Mouse (Mus musculus): Measurements from ENCODE around the gene Fam160a2. TPM values are rescaled to one million over a fixed set of nuclear protein-coding genes. Genes with fewer than 3 reads are reported as not detected.

The Fam160a2 gene
- polyA plus RNA-seq, 1 experiment: 16.4 TPM

GRCm38 (mm10) chr7:105342752-105343151 lies 57.1 kb downstream of the Fam160a2 start:
- Histone ChIP-seq H3K4me3 (no peak overlapping the region), H3K27me3 (ENCODE audit: control insufficient read depth, insufficient read depth, insufficient read length) (no peaks in the 10 kb centered on the region), H3K36me3 (ENCODE audit: control insufficient read depth, insufficient read depth) (no peaks in the 10 kb centered on the region), H3K4me2 (ENCODE audit: low read depth) (no peak overlapping the region), H3K79me2 (ENCODE audit: control insufficient read depth, insufficient read depth) (no peaks in the 10 kb centered on the region), H3ac (ENCODE audit: control insufficient read depth, insufficient read length) (no peak overlapping the region)
- TF ChIP-seq TCF3 (IDR thresholded peaks at IDR 0.05; ENCODE audit: insufficient read length, low read depth) (no peak), USF1 (IDR thresholded peaks at IDR 0.05; ENCODE audit: low read depth) (no peak), MAX (IDR thresholded peaks at IDR 0.05; ENCODE audit: low read depth) (no peak), MYOD1 (IDR thresholded peaks at IDR 0.05; ENCODE audit: control insufficient read depth in 1 of 3, insufficient read length in 2 of 3, low read depth in 2 of 3) (no peak)

DNA sequence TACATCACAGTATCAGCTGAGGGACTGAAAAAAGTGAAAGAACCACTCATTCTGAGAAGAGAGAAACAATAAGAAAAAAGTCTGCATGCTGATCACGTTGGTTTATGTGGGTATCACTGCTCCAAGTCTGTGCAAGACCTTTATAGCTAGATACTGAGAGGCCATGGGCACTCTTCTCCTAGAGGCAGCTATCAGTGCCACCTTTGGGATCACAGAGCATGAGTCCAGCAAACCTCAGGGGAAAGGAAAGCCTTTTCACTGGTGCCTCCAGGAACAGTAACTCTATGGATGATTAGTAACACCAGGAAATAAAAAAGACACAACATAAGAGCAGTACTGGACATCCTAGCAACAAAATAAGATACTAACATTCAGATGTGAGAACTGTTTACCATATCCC lies 57.7 kb downstream of the Fam160a2 start, which contains the start of gene Olfr691:
TSS of gene Olfr691 (minus strand) at position 101 of the 400 bp plus-strand sequence.
- H3ac ChIP-seq (ENCODE audit: control insufficient read depth, insufficient read length): no peak within 1 kb of the TSS
- H3K36me3 ChIP-seq (ENCODE audit: control insufficient read depth, insufficient read depth): no peaks in the 10 kb centered on the region
- no peak within 1 kb of the TSS for H3K4me2 ChIP-seq (ENCODE audit: low read depth)
- no peaks in the 10 kb centered on the region for H3K79me2 ChIP-seq (ENCODE audit: control insufficient read depth, insufficient read depth)
- no peak for TF ChIP-seq CEBPB (IDR thresholded peaks at IDR 0.05; ENCODE audit: insufficient read depth, poor library complexity, severe bottlenecking)
- TF ChIP-seq MYOD1 (IDR thresholded peaks at IDR 0.05; ENCODE audit: control insufficient read depth in 1 of 3, insufficient read length in 2 of 3, low read depth in 2 of 3): no peak
- no peak for TF ChIP-seq USF1 (IDR thresholded peaks at IDR 0.05; ENCODE audit: low read depth)
- no peak for TF ChIP-seq MAX (IDR thresholded peaks at IDR 0.05; ENCODE audit: low read depth)
- no peak for TF ChIP-seq TCF3 (IDR thresholded peaks at IDR 0.05; ENCODE audit: insufficient read length, low read depth)
- no peak for TF ChIP-seq POLR2A (IDR thresholded peaks at IDR 0.05; ENCODE audit: insufficient read length, low read depth)
- TF ChIP-seq SRF (IDR thresholded peaks at IDR 0.05; ENCODE audit: control insufficient read depth, insufficient read length, low read depth): no peak
- TF ChIP-seq MYOG (IDR thresholded peaks at IDR 0.05; ENCODE audit: control insufficient read depth in 1 of 3, insufficient read depth in 1 of 3, insufficient read length in 2 of 3, low read depth in 2 of 3): no peak
- no peak for TF ChIP-seq POLR2AphosphoS2 (IDR thresholded peaks at IDR 0.05; ENCODE audit: insufficient read length, low read depth)
- no peak for TF ChIP-seq E2F4 (IDR thresholded peaks at IDR 0.05; ENCODE audit: insufficient read depth)
- no peak for TF ChIP-seq TCF12 (IDR thresholded peaks at IDR 0.05; ENCODE audit: insufficient read depth, poor library complexity, severe bottlenecking)
- TF ChIP-seq REST (IDR thresholded peaks at IDR 0.05; ENCODE audit: insufficient read depth, insufficient read length): no peak
- H3K27me3 ChIP-seq (ENCODE audit: control insufficient read depth, insufficient read depth, insufficient read length): no peaks in the 10 kb centered on the region
- H3K4me3 ChIP-seq: no peak within 1 kb of the TSS

DNA sequence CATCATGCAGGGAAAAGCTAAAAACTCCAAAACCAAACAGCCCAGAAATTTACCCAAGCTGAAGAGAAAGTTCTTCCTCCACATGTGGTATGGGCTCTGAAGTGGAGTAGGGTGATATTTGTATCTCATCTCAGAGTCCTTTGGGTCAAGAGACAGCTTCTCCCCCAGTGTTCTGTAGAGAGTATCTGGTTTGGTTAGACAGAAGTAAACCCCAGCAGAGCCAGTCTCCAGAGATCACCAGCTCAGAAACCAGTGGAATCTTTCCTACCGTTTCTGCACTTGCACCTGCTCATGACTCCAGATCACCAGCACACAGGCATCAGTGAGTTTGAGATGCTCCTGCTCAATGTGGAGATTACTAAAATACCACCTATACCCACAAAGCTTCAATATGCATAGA lies 65.8 kb downstream of the Fam160a2 start, which contains the start of gene Olfr690:
TSS of gene Olfr690 (minus strand) at position 101 of the 400 bp plus-strand sequence.
- Histone ChIP-seq H3K79me2 (ENCODE audit: control insufficient read depth, insufficient read depth) (no peaks in the 10 kb centered on the region), H3K36me3 (ENCODE audit: control insufficient read depth, insufficient read depth) (no peaks in the 10 kb centered on the region), H3K27me3 (ENCODE audit: control insufficient read depth, insufficient read depth, insufficient read length) (no peaks in the 10 kb centered on the region), H3ac (ENCODE audit: control insufficient read depth, insufficient read length) (no peak within 1 kb of the TSS), H3K4me2 (ENCODE audit: low read depth) (no peak within 1 kb of the TSS), H3K4me3 (no peak within 1 kb of the TSS)
- TF ChIP-seq REST (IDR thresholded peaks at IDR 0.05; ENCODE audit: insufficient read depth, insufficient read length) (no peak), MYOG (IDR thresholded peaks at IDR 0.05; ENCODE audit: control insufficient read depth in 1 of 3, insufficient read depth in 1 of 3, insufficient read length in 2 of 3, low read depth in 2 of 3) (no peak), TCF3 (IDR thresholded peaks at IDR 0.05; ENCODE audit: insufficient read length, low read depth) (no peak), USF1 (IDR thresholded peaks at IDR 0.05; ENCODE audit: low read depth) (no peak)

GRCm38 (mm10) chr7:105325302-105325701 lies 74.6 kb downstream of the Fam160a2 start:
- no peak overlapping the region for H3K4me3 ChIP-seq
- H3K27me3 ChIP-seq (ENCODE audit: control insufficient read depth, insufficient read depth, insufficient read length): no peaks in the 10 kb centered on the region
- H3ac ChIP-seq (ENCODE audit: control insufficient read depth, insufficient read length): no peak overlapping the region
- H3K36me3 ChIP-seq (ENCODE audit: control insufficient read depth, insufficient read depth): no peaks in the 10 kb centered on the region
- TF ChIP-seq POLR2AphosphoS2 (IDR thresholded peaks at IDR 0.05; ENCODE audit: insufficient read length, low read depth) (no peak), CEBPB (IDR thresholded peaks at IDR 0.05; ENCODE audit: insufficient read depth, poor library complexity, severe bottlenecking) (no peak), TCF12 (IDR thresholded peaks at IDR 0.05; ENCODE audit: insufficient read depth, poor library complexity, severe bottlenecking) (no peak), TCF3 (IDR thresholded peaks at IDR 0.05; ENCODE audit: insufficient read length, low read depth) (no peak), MAX (IDR thresholded peaks at IDR 0.05; ENCODE audit: low read depth) (no peak), MYOG (IDR thresholded peaks at IDR 0.05; ENCODE audit: control insufficient read depth in 1 of 3, insufficient read depth in 1 of 3, insufficient read length in 2 of 3, low read depth in 2 of 3) (no peak), MYOD1 (IDR thresholded peaks at IDR 0.05; ENCODE audit: control insufficient read depth in 1 of 3, insufficient read length in 2 of 3, low read depth in 2 of 3) (no peak), POLR2A (IDR thresholded peaks at IDR 0.05; ENCODE audit: insufficient read length, low read depth) (no peak), USF1 (IDR thresholded peaks at IDR 0.05; ENCODE audit: low read depth) (no peak), E2F4 (IDR thresholded peaks at IDR 0.05; ENCODE audit: insufficient read depth) (no peak), SRF (IDR thresholded peaks at IDR 0.05; ENCODE audit: control insufficient read depth, insufficient read length, low read depth) (no peak), REST (IDR thresholded peaks at IDR 0.05; ENCODE audit: insufficient read depth, insufficient read length) (no peak)
- H3K4me2 ChIP-seq (ENCODE audit: low read depth): no peak overlapping the region
- no peaks in the 10 kb centered on the region for H3K79me2 ChIP-seq (ENCODE audit: control insufficient read depth, insufficient read depth)

Other genes with a start within 250 kb of the Fam160a2 start
- gene Olfr684, start 236.4 kb downstream of the Fam160a2 start, polyA plus RNA-seq (2012; fragmentation: generic; extraction: Trizol): not detected
- not detected for gene Olfr685, start 214.0 kb downstream of the Fam160a2 start, polyA plus RNA-seq (2012; fragmentation: generic; extraction: Trizol)
- not detected for gene Olfr686, start 192.6 kb downstream of the Fam160a2 start, polyA plus RNA-seq (2012; fragmentation: generic; extraction: Trizol)
- gene Olfr688, start 112.0 kb downstream of the Fam160a2 start, polyA plus RNA-seq (2012; fragmentation: generic; extraction: Trizol): not detected
- gene Olfr689, start 88.9 kb downstream of the Fam160a2 start, polyA plus RNA-seq (2012; fragmentation: generic; extraction: Trizol): not detected
- gene Olfr690, start 66.0 kb downstream of the Fam160a2 start, polyA plus RNA-seq (2012; fragmentation: generic; extraction: Trizol): not detected
- not detected for gene Olfr691, start 57.8 kb downstream of the Fam160a2 start, polyA plus RNA-seq (2012; fragmentation: generic; extraction: Trizol)
- not detected for gene Olfr692, start 31.8 kb downstream of the Fam160a2 start, polyA plus RNA-seq (2012; fragmentation: generic; extraction: Trizol)
- gene Gm5901, start 25.0 kb downstream of the Fam160a2 start, polyA plus RNA-seq (2012; fragmentation: generic; extraction: Trizol): not detected
- 0.05 TPM for gene Cnga4, start 4.5 kb upstream of the Fam160a2 start, polyA plus RNA-seq (2012; fragmentation: generic; extraction: Trizol)
- not detected for gene Cckbr, start 25.7 kb upstream of the Fam160a2 start, polyA plus RNA-seq (2012; fragmentation: generic; extraction: Trizol)
- gene Cavin3, start 82.2 kb upstream of the Fam160a2 start, polyA plus RNA-seq (2012; fragmentation: generic; extraction: Trizol): 88.4 TPM
- 45.5 TPM for gene Smpd1, start 154.3 kb upstream of the Fam160a2 start, polyA plus RNA-seq (2012; fragmentation: generic; extraction: Trizol)
- 34.3 TPM for gene Apbb1, start 181.6 kb upstream of the Fam160a2 start, polyA plus RNA-seq (2012; fragmentation: generic; extraction: Trizol)
- gene Hpx, start 200.1 kb upstream of the Fam160a2 start, polyA plus RNA-seq (2012; fragmentation: generic; extraction: Trizol): 0.18 TPM
- gene Trim3, start 233.5 kb upstream of the Fam160a2 start, polyA plus RNA-seq (2012; fragmentation: generic; extraction: Trizol): 42.8 TPM
- 154 TPM for gene Timm10b, start 240.0 kb upstream of the Fam160a2 start, polyA plus RNA-seq (2012; fragmentation: generic; extraction: Trizol)
- 28.4 TPM for gene Arfip2, start 240.4 kb upstream of the Fam160a2 start, polyA plus RNA-seq (2012; fragmentation: generic; extraction: Trizol)
- gene Gm45799, start 240.5 kb upstream of the Fam160a2 start, polyA plus RNA-seq (2012; fragmentation: generic; extraction: Trizol): 56.6 TPM

All from myocyte (in vitro differentiated cells).